Mouse (Mus musculus): ENCODE measurements around the gene Rps6kc1. TPM values are rescaled to one million over a fixed set of nuclear protein-coding genes. Genes with fewer than 3 reads are reported as not detected.

The Rps6kc1 gene
- polyA plus RNA-seq, 1 experiment from 2014 or later = 11.9 TPM

- 91% methylated on average over 2 of the region's 2 CpGs for WGBS
- no peak for ATAC-seq (ENCODE audit: insufficient number of reproducible peaks, low FRiP score)
- no peak overlapping the region for H3K27ac ChIP-seq (ENCODE audit: poor library complexity, severe bottlenecking)
- H3K9me3 ChIP-seq (replicated peaks) = peaks cover 5% of the 10 kb centered on the region; the same call in 1 of the 2 replicates
- H3K4me1 ChIP-seq (replicated peaks) = peaks cover 5% of the 10 kb centered on the region
- H3K27me3 ChIP-seq (replicated peaks) = 0 out of 2 replicates have a peak, but pooled peaks cover 9% of the 10 kb centered on the region
- no peak overlapping the region for H3K4me3 ChIP-seq
- peaks cover under 1% of the 10 kb centered on the region; the same call in 1 of the 2 replicates for H3K36me3 ChIP-seq
- H3K4me2 ChIP-seq = no peak overlapping the region
- H3K9ac ChIP-seq = no peak overlapping the region
Observed at GRCm38 (mm10) chr1:190766800-190767199, 144.8 kb downstream of the Rps6kc1 start.

GRCm38 (mm10) chr1:190763756-190764155, 147.8 kb downstream of the Rps6kc1 start:
- H3K27ac ChIP-seq (ENCODE audit: poor library complexity, severe bottlenecking) = no peak overlapping the region
- no peaks in the 10 kb centered on the region for H3K36me3 ChIP-seq
- 80% methylated on average over 10 of the region's 10 CpGs for WGBS
- H3K9me3 ChIP-seq (replicated peaks) = peaks cover 5% of the 10 kb centered on the region; the same call in 1 of the 2 replicates
- peaks cover 7% of the 10 kb centered on the region for H3K4me1 ChIP-seq (replicated peaks)
- no peak for ATAC-seq (ENCODE audit: insufficient number of reproducible peaks, low FRiP score)
- no peak overlapping the region for H3K9ac ChIP-seq
- H3K4me3 ChIP-seq = no peak overlapping the region
- no peak overlapping the region for H3K4me2 ChIP-seq
- H3K27me3 ChIP-seq (replicated peaks) = 0 out of 2 replicates have a peak, but pooled peaks cover 12% of the 10 kb centered on the region

GRCm38 (mm10) chr1:190761786-190762185, 149.8 kb downstream of the Rps6kc1 start:
- Histone ChIP-seq H3K4me2 (peak overlapping the region; percentile 23; the same call in 1 of the 2 replicates), H3K27me3 (replicated peaks) (0 out of 2 replicates have a peak, but pooled peaks cover 12% of the 10 kb centered on the region), H3K36me3 (no peaks in the 10 kb centered on the region), H3K4me1 (replicated peaks) (peaks cover 7% of the 10 kb centered on the region), H3K27ac (ENCODE audit: poor library complexity, severe bottlenecking) (no peak overlapping the region), H3K9ac (no peak overlapping the region), H3K9me3 (replicated peaks) (peaks cover 7% of the 10 kb centered on the region; the same call in 1 of the 2 replicates), H3K4me3 (no peak overlapping the region)
- WGBS = 24% methylated on average over 4 of the region's 5 CpGs
- no peak for ATAC-seq (ENCODE audit: insufficient number of reproducible peaks, low FRiP score)

DNA sequence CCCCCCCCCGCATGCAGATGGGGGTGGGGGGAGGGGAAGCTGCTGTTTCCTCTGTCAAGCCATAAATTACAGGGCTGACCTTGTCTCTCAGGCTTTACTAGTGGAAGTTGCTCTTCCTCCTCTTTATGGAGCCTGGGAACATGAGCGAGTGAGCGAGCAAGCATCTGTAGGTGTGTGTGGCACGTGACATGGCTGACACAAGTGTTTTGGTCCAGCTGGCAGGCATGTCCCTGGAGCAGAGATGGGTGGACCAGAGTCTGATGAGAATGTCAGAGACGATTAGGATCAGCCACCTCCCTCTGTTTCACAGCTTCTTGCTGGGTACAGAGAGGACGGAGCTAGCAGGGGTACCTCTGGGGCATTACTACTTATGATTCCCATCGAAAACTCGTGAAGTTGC, 153.7 kb downstream of the Rps6kc1 start:
- H3K27ac ChIP-seq (ENCODE audit: poor library complexity, severe bottlenecking) = no peak overlapping the region
- H3K4me3 ChIP-seq = no peak overlapping the region

DNA sequence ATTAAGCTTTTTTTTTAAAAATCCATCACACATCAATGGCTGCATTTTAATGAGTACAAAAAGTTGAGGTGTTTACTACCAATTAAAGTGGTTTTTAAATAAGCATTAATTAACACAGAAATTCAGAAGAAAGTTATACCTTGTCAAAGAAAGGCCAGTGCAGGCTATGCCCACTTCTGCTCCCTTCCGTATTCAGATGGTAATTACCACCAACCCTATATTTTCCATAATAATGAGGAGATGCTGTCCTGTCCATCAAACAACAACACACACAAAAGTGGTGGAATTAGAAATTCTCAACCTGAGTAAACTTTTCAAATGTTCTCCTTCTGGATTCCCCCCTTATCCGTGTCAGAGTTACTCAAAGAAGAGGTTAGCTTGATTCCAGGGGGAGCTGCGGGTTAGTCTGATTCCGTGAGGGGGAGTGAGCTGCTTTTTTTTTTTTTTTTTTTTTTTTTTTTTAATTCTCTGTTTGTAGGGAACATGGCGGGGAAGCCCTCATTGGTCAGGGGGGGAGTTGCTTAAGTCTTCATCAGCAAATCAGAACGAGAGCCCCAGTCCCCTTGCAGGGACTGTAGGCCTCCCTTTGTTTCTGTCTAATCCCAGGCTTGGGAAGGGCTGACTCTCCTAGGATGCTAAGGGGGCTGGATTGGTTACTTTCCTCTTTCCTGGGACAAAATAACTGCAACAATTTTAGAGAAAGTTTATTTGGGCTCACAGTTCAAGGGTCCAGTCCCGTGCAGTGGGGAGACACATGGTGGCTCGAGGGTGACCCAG, 159.6 kb downstream of the Rps6kc1 start:
- Histone ChIP-seq H3K4me1 (replicated peaks) (no peaks in the 10 kb centered on the region), H3K4me2 (no peak overlapping the region), H3K9ac (no peak overlapping the region), H3K36me3 (no peaks in the 10 kb centered on the region), H3K9me3 (replicated peaks) (peaks cover under 1% of the 10 kb centered on the region; the same call in 1 of the 2 replicates), H3K4me3 (no peak overlapping the region), H3K27me3 (replicated peaks) (no peaks in the 10 kb centered on the region), H3K27ac (ENCODE audit: poor library complexity, severe bottlenecking) (no peak overlapping the region)
- WGBS = 70% methylated on average over 8 of the region's 8 CpGs
- no peak for ATAC-seq (ENCODE audit: insufficient number of reproducible peaks, low FRiP score)

More for the DNA sequence above, 153.7 kb downstream of the Rps6kc1 start:
- Histone ChIP-seq H3K9me3 (replicated peaks) (peaks cover 3% of the 10 kb centered on the region; the same call in 1 of the 2 replicates), H3K4me1 (replicated peaks) (peaks cover 7% of the 10 kb centered on the region), H3K36me3 (no peaks in the 10 kb centered on the region), H3K27me3 (replicated peaks) (0 out of 2 replicates have a peak, but pooled peaks cover 7% of the 10 kb centered on the region), H3K4me2 (no peak overlapping the region), H3K9ac (no peak overlapping the region)
- WGBS = 80% methylated on average over 7 of the region's 8 CpGs
- no peak for ATAC-seq (ENCODE audit: insufficient number of reproducible peaks, low FRiP score)

DNA sequence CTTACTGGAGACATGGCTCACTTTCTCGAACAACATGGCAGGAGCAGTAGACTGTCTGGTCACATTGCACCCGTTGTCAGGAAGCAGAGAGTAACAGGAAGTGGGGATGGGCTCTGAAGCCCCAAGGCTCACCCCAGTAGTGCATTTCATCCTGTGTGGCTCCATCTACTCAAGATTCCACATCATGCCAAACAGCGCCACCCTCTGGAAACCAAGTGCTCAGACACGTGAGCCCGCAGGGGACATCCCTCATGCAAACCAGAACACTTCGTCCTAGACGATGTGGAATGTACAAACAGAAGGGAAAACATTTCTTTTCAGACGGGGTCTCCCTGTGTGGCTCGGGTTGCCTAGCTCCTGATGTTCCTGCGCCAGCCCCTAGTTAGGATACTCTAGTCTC, 162.6 kb downstream of the Rps6kc1 start:
- no peak for ATAC-seq (ENCODE audit: insufficient number of reproducible peaks, low FRiP score)
- Histone ChIP-seq H3K27ac (ENCODE audit: poor library complexity, severe bottlenecking) (no peak overlapping the region), H3K27me3 (replicated peaks) (no peaks in the 10 kb centered on the region), H3K36me3 (no peaks in the 10 kb centered on the region), H3K4me2 (no peak overlapping the region), H3K4me3 (no peak overlapping the region), H3K4me1 (replicated peaks) (no peaks in the 10 kb centered on the region), H3K9ac (no peak overlapping the region), H3K9me3 (replicated peaks) (no peaks in the 10 kb centered on the region)
- 80% methylated on average over 10 of the region's 10 CpGs for WGBS

DNA sequence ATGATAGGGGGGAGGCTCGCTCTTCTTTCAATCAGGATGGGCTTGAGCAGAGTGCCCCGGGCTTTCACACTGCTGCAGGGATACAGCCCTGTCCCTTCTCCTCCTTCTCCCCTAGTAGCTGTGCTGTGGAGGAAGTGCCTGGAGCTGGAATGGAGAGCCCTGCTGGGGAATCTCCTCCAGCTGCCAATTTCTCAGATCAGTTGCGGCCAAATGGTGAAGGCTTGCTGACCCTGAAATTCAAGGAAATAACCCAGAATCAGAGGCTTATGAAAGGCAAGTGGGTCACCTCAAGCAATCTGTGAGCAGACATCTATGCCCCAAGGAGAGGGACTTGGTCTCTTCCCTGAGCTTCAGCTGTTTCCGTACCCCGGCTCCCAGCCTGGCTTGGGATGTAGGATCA, 170.1 kb downstream of the Rps6kc1 start:
- no peaks in the 10 kb centered on the region for H3K4me1 ChIP-seq (replicated peaks)
- no peak overlapping the region for H3K4me2 ChIP-seq
- no peak for ATAC-seq (ENCODE audit: insufficient number of reproducible peaks, low FRiP score)
- H3K36me3 ChIP-seq = no peaks in the 10 kb centered on the region
- H3K27ac ChIP-seq (ENCODE audit: poor library complexity, severe bottlenecking) = no peak overlapping the region
- no peaks in the 10 kb centered on the region for H3K27me3 ChIP-seq (replicated peaks)
- 61% methylated on average over 5 of the region's 5 CpGs for WGBS
- no peak overlapping the region for H3K4me3 ChIP-seq
- peaks cover 8% of the 10 kb centered on the region; the same call in 1 of the 2 replicates for H3K9me3 ChIP-seq (replicated peaks)
- H3K9ac ChIP-seq = no peak overlapping the region

- H3K4me2 ChIP-seq = no peak overlapping the region
- no peaks in the 10 kb centered on the region for H3K4me1 ChIP-seq (replicated peaks)
- WGBS = 52% methylated on average over 6 of the region's 6 CpGs
- H3K27me3 ChIP-seq (replicated peaks) = 0 out of 2 replicates have a peak, but pooled peaks cover 3% of the 10 kb centered on the region
- H3K4me3 ChIP-seq = no peak overlapping the region
- ATAC-seq (ENCODE audit: insufficient number of reproducible peaks, low FRiP score) = no peak
- no peaks in the 10 kb centered on the region for H3K36me3 ChIP-seq
- no peak overlapping the region for H3K9ac ChIP-seq
- H3K9me3 ChIP-seq (replicated peaks) = no peaks in the 10 kb centered on the region; the same call in 1 of the 2 replicates
- H3K27ac ChIP-seq (ENCODE audit: poor library complexity, severe bottlenecking) = no peak overlapping the region
Observed at GRCm38 (mm10) chr1:190732803-190733202, 178.8 kb downstream of the Rps6kc1 start.

GRCm38 (mm10) chr1:190729516-190730088, 182.0 kb downstream of the Rps6kc1 start:
- H3K9me3 ChIP-seq (replicated peaks) = no peaks in the 10 kb centered on the region; the same call in 1 of the 2 replicates
- H3K27me3 ChIP-seq (replicated peaks) = 0 out of 2 replicates have a peak, but pooled peaks cover 3% of the 10 kb centered on the region
- no peak overlapping the region for H3K9ac ChIP-seq
- H3K4me2 ChIP-seq = no peak overlapping the region
- no peaks in the 10 kb centered on the region for H3K36me3 ChIP-seq
- H3K4me3 ChIP-seq = no peak overlapping the region
- no peak overlapping the region for H3K27ac ChIP-seq (ENCODE audit: poor library complexity, severe bottlenecking)
- ATAC-seq (ENCODE audit: insufficient number of reproducible peaks, low FRiP score) = no peak
- H3K4me1 ChIP-seq (replicated peaks) = 0 out of 2 replicates have a peak, but pooled peaks cover 5% of the 10 kb centered on the region
- 83% methylated on average over 7 of the region's 7 CpGs for WGBS

DNA sequence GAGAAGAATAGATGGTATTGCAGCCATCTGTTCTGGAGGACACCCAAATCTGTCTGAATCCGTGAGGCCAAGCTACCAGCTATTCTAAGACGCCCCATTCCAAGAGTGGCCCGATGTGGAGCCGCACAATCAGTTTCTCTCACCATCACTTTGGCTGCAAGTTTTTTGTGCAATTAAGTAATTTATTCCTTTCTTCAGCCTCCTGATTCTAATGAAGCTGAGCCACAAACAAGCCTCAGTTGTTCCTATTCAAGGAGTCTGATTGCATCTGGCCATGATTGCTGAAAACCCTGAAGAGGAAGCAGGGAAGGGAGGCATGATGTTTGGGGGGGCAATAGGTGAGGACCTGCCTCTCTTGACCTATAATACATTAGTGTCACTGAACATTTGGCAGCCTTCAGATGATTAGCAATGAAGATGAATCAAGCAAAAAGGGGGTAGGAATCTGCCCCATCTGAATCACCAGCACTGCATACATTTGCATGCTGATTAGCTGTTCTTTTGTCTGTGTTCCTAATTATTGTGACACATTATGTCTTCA, 183.4 kb downstream of the Rps6kc1 start:
- Histone ChIP-seq H3K4me1 (replicated peaks) (0 out of 2 replicates have a peak, but pooled peaks cover 7% of the 10 kb centered on the region), H3K9me3 (replicated peaks) (no peaks in the 10 kb centered on the region; the same call in 1 of the 2 replicates), H3K27ac (ENCODE audit: poor library complexity, severe bottlenecking) (no peak overlapping the region), H3K9ac (no peak overlapping the region), H3K4me3 (no peak overlapping the region), H3K27me3 (replicated peaks) (0 out of 2 replicates have a peak, but pooled peaks cover 3% of the 10 kb centered on the region), H3K36me3 (no peaks in the 10 kb centered on the region), H3K4me2 (no peak overlapping the region)
- 89% methylated on average over 4 of the region's 4 CpGs for WGBS
- no peak for ATAC-seq (ENCODE audit: insufficient number of reproducible peaks, low FRiP score)

DNA sequence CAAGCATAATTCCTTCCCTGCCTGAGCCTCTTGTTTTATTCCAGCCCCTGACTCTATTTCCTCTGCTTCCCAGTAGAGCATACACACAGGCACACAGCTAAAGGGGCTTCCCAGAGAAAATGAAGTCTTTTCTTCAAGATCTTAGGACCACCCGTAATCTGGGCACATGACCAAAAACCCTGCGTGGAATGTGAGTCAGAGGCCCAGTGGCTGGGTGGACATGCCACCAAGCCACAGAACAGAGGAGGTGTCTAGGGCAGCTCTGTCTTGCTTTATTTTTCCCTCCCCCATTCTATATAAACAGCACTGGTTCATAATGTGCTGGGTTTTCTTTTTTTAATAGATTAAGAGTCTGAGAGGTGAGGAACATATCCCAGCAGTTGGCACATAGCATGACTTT, 184.2 kb downstream of the Rps6kc1 start:
- Histone ChIP-seq H3K36me3 (no peaks in the 10 kb centered on the region), H3K9ac (no peak overlapping the region), H3K27ac (ENCODE audit: poor library complexity, severe bottlenecking) (no peak overlapping the region), H3K4me3 (no peak overlapping the region), H3K9me3 (replicated peaks) (no peaks in the 10 kb centered on the region; the same call in 1 of the 2 replicates), H3K4me1 (replicated peaks) (0 out of 2 replicates have a peak, but pooled peaks cover 7% of the 10 kb centered on the region), H3K27me3 (replicated peaks) (0 out of 2 replicates have a peak, but pooled peaks cover 3% of the 10 kb centered on the region), H3K4me2 (no peak overlapping the region)
- ATAC-seq (ENCODE audit: insufficient number of reproducible peaks, low FRiP score) = no peak
- WGBS = 47% methylated on average over 2 of the region's 2 CpGs
